Mouse (Mus musculus): ENCODE data around the gene Ly6g6d.
A peak's percentile ranks its signal among the peaks of the same experiment; 100 is the strongest.

- TF ChIP-seq POLR2A (IDR thresholded peaks at IDR 0.05; ENCODE audit: low read depth, low read length) (no peak), CTCF (IDR thresholded peaks at IDR 0.05; ENCODE audit: extremely low read depth, insufficient read depth, insufficient read length, insufficient replicate concordance) (peak; percentile 92)
These were observed 18.7 kb downstream of the Ly6g6d start, which contains the start of gene Ddah2 for GRCm38 (mm10) chr17:35058911-35059892.

Measured in spleen, adult 2 months (tissue).